Mouse (Mus musculus) stomach, embryonic 16.5 days (tissue): Measurements from ENCODE around the gene Erich2. TPM values are rescaled to one million over a fixed set of nuclear protein-coding genes. Genes with fewer than 3 reads are reported as not detected.

Source experiments
- ATAC-seq: fragments of 200-750 bp; cut with Nextera tagmentation; 2 replicates; pipeline ENCODE4 v1.8.0; 2017; ENCODE audit warnings: moderate number of reproducible peaks, moderate TSS enrichment; ENCODE audit not compliant: insufficient read depth, low FRiP score
- H3K27ac ChIP-seq: fragments of 300-500 bp; sonication (generic); 2 replicates; pipeline ENCODE4 v1.5.1; 2014; ENCODE audit warnings: low read length
- H3K27me3 ChIP-seq: fragments of 300-500 bp; sonication (generic); 2 replicates; pipeline ENCODE4 v1.6.1; 2014; ENCODE audit warnings: low read length, control low read depth, mixed read lengths; ENCODE audit not compliant: control insufficient read depth, insufficient read depth
- H3K36me3 ChIP-seq: fragments of 300-500 bp; sonication (generic); 2 replicates; pipeline ENCODE4 v1.6.1; 2014; ENCODE audit warnings: low read length; ENCODE audit not compliant: control insufficient read depth, insufficient read depth
- H3K4me1 ChIP-seq: fragments of 300-500 bp; sonication (generic); 2 replicates; pipeline ENCODE4 v1.6.1; 2014; ENCODE audit warnings: low read length, control low read depth, mixed read lengths; ENCODE audit not compliant: control insufficient read depth, insufficient read depth
- H3K4me2 ChIP-seq: fragments of 300-500 bp; sonication (generic); 2 replicates; pipeline ENCODE4 v1.6.1; 2014; ENCODE audit warnings: low read depth, low read length, mixed read lengths
- H3K4me3 ChIP-seq: fragments of 300-500 bp; sonication (generic); replicated peaks from 2 replicates; pipeline ENCODE4 v1.5.1; 2014; ENCODE audit warnings: mild to moderate bottlenecking, low read length
- H3K9ac ChIP-seq: fragments of 300-500 bp; sonication (generic); 2 replicates; pipeline ENCODE4 v1.6.1; 2014; ENCODE audit warnings: low read length
- H3K9me3 ChIP-seq: fragments of 300-500 bp; sonication (generic); replicated peaks from 2 replicates; pipeline ENCODE4 v1.6.1; 2016; ENCODE audit warnings: low read length, control low read depth; ENCODE audit not compliant: control insufficient read depth
- WGBS: fragments of 180-500 bp; shearing (Covaris S2); extraction: QIAGEN DNeasy Blood & Tissue Kit; methylation state at CpG from one replicate; pipeline ENCODE4 v1.1.7; 2014; 5-methylcytosine and 5-hydroxymethylcytosine counted together
- polyA plus RNA-seq: library from polyadenylated mRNA; unstranded; fragments of >200 nt; fragmentation: Nextera tagmentation; extraction: Ambion mirVana; gene quantifications from 2 replicates; pipeline ENCODE4 v1.2.1, GENCODE M21; 2015

Gene Erich2
- polyA plus RNA-seq, 1 experiment from 2014 or later = 2.7 TPM

- Histone ChIP-seq H3K4me3 (no peak overlapping the region), H3K27ac (no peak overlapping the region), H3K9ac (no peak overlapping the region), H3K36me3 (no peaks in the 10 kb centered on the region), H3K27me3 (peaks cover 57% of the 10 kb centered on the region), H3K4me2 (no peak overlapping the region; the same call in 1 of the 2 replicates), H3K4me1 (0 out of 2 replicates have a peak, but pooled peaks cover 7% of the 10 kb centered on the region), H3K9me3 (no peaks in the 10 kb centered on the region)
- 3% methylated on average over 13 of the region's 13 CpGs for WGBS
- no peak; the same call in 1 of the 2 replicates for ATAC-seq
Observed at GRCm38 (mm10) chr2:70559520-70559919, 50.9 kb downstream of the Erich2 start.

GRCm38 (mm10) chr2:70561077-70561795 lies 52.6 kb downstream of the Erich2 start:
- H3K9ac ChIP-seq = no peak overlapping the region
- H3K4me2 ChIP-seq = no peak overlapping the region; the same call in 1 of the 2 replicates
- no peak overlapping the region for H3K4me3 ChIP-seq
- H3K9me3 ChIP-seq = no peaks in the 10 kb centered on the region
- H3K4me1 ChIP-seq = peaks cover 9% of the 10 kb centered on the region; the same call in 1 of the 2 replicates
- no peak overlapping the region for H3K27ac ChIP-seq
- ATAC-seq = 0 out of 2 replicates have a peak, but pooled peaks have one; percentile 14
- H3K36me3 ChIP-seq = no peaks in the 10 kb centered on the region
- 1% methylated on average over 29 of the region's 29 CpGs for WGBS
- H3K27me3 ChIP-seq = peaks cover 74% of the 10 kb centered on the region

DNA sequence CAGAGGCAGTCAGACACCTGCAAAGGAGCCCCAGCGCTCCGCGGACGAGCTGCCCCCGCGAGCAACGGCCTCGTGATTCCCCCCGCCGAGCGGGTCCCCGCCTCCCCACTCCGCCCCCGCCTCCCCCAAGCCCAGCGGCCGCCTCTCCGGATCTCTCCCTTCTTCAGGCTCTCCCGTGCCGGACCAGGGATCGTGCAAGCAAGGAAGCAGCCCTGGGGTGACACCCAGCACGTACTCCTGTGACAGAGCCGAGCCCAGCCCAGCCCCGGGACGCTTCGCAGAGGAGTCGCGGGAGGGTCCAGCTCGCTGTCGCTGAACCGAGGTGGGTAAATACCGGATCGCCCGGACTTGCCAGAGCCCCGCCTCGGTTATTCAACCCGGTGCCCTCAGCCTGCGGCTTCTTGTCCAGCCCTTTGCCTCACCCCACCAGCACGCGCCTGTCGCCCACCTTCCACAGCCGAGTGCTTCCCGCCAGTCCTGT lies 53.4 kb downstream of the Erich2 start:
- Histone ChIP-seq H3K4me3 (peak overlapping the region; percentile 25), H3K27ac (no peak overlapping the region), H3K4me2 (peak overlapping the region; percentile 39), H3K9ac (no peak overlapping the region), H3K36me3 (no peaks in the 10 kb centered on the region), H3K4me1 (peaks cover 12% of the 10 kb centered on the region), H3K9me3 (no peaks in the 10 kb centered on the region), H3K27me3 (peaks cover 82% of the 10 kb centered on the region)
- no peak; the same call in 1 of the 2 replicates for ATAC-seq
- WGBS = under 1% methylated on average over 42 of the region's 42 CpGs

DNA sequence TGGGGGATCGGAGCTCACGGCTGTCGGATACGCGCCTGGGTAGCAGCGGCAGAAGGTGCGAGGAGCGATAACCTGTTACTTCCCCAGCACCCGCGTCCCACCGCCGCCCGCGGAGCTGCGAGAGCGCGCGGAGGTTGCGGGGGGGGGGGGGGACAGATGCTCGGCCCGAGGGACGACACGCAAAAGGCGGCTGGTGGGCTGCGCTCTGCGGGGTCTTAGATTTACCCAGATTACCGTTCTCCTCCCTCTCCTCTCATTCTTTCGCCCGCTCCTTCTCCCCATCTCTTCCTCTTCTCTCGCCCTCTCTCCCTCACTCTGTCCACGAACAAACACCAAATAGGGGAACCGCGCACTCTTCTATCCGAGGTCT lies 54.0 kb downstream of the Erich2 start:
- Histone ChIP-seq H3K9ac (no peak overlapping the region), H3K27ac (no peak overlapping the region), H3K36me3 (no peaks in the 10 kb centered on the region), H3K4me3 (peak overlapping the region; percentile 25), H3K9me3 (no peaks in the 10 kb centered on the region), H3K4me1 (peaks cover 17% of the 10 kb centered on the region), H3K4me2 (peak overlapping the region; percentile 39), H3K27me3 (peaks cover 88% of the 10 kb centered on the region)
- WGBS = 1% methylated on average over 28 of the region's 34 CpGs
- no peak for ATAC-seq

DNA sequence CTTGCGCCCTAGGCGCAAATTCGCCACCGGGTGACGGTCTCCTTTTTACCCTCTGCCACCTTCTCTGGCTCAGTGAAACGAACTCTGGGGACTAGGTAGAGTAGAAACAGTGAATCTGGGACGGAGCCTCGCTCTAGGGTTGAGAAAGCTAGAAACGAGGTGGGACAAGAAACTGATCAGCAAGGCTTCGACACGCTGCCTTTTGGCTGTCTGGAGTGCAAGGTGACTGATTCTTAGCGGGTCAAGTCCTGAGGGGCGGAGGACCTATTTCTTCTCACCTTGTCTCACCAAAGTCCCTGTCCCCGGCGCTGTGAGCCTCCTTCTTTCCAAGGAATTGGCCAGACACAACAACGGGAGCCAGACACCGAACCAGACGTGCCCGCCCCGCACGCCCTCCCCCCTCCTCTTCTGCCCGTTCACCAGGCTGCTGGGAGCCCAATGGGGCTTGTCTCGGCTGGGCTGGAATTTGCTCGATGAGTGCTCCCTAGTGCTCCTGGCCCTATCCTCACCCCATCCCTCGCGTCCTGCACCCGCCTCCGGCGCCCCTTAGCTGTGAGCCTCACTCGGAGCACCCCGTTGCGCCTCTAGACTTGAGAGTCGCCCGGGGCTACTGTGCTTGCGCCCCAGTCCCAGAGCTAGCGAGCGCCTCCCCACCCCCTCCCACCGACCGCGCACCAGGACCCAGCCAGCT lies 54.5 kb downstream of the Erich2 start:
- Histone ChIP-seq H3K4me3 (peak overlapping the region; percentile 5; the same call in 1 of the 2 replicates), H3K9ac (no peak overlapping the region), H3K4me2 (no peak overlapping the region), H3K4me1 (peaks cover 22% of the 10 kb centered on the region), H3K27ac (no peak overlapping the region), H3K9me3 (no peaks in the 10 kb centered on the region), H3K27me3 (peaks cover 93% of the 10 kb centered on the region), H3K36me3 (no peaks in the 10 kb centered on the region)
- no peak for ATAC-seq
- 1% methylated on average over 40 of the region's 40 CpGs for WGBS

- no peak for ATAC-seq
- no peaks in the 10 kb centered on the region for H3K36me3 ChIP-seq
- H3K4me2 ChIP-seq = no peak overlapping the region
- WGBS = 2% methylated on average over 38 of the region's 38 CpGs
- peaks cover 99% of the 10 kb centered on the region for H3K27me3 ChIP-seq
- H3K9me3 ChIP-seq = no peaks in the 10 kb centered on the region
- H3K27ac ChIP-seq = no peak overlapping the region
- H3K4me1 ChIP-seq = peaks cover 27% of the 10 kb centered on the region
- H3K9ac ChIP-seq = no peak overlapping the region
- peak overlapping the region; percentile 5; the same call in 1 of the 2 replicates for H3K4me3 ChIP-seq
Observed at GRCm38 (mm10) chr2:70563721-70564645, 55.4 kb downstream of the Erich2 start.

DNA sequence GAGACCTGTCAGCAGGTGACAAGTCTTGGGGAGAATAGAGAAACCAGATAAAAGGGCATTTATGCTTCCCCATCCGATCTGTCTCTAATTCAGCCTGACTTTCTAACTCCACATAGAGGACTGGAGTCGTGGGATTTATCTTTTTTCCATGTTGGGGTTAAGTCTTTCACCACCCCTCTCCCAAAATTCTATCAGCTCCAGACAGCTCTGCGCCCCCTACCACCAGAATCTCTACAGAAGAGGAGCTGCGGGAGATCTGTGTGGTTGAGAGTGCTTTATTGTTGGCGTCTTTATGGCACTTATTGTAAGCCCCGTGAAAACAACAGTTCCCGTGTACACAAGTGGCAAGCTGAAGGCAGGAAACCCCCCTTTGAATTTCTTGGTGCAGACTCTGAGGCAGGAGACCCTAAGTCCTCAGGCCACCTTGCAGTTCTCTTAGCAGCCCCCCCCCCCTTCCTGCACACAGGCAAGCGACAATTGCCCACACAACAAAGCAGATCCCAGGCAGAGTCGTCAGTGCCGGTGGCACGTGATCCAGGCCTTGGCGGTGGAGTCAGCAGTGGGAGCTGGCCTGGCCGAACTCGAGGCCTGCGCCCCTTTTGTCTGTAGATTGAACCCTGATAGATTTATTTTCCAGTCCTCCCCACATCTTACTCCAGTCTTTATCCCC lies 56.2 kb downstream of the Erich2 start:
- no peak overlapping the region for H3K4me3 ChIP-seq
- ATAC-seq = no peak
- H3K27ac ChIP-seq = no peak overlapping the region
- H3K4me2 ChIP-seq = no peak overlapping the region
- H3K9ac ChIP-seq = no peak overlapping the region
- no peaks in the 10 kb centered on the region for H3K36me3 ChIP-seq
- WGBS = 7% methylated on average over 15 of the region's 15 CpGs
- no peaks in the 10 kb centered on the region for H3K9me3 ChIP-seq
- peaks cover 100% of the 10 kb centered on the region for H3K27me3 ChIP-seq
- peaks cover 27% of the 10 kb centered on the region for H3K4me1 ChIP-seq
